ENCODE assay signal across 16 mouse cellular contexts in genomic region chr2:33817663-33818346, GRCm38 (mm10).
DNase-seq lines count a peak whose midpoint lies in the region; ATAC-seq lines count a peak whose summit lies in the region.
"Had no signal": no experiment of that assay in that cellular context is flagged by ENCODE, and none has a peak within 500 bp of the region (broad histone marks: within the 10 kb centered on the region; RNA-seq: fewer than 3 reads in every experiment).

No protein-coding gene starts in this region.

- peaks cover 49% of the 10 kb centered on the region for H3K4me1 ChIP-seq in midbrain, embryonic 13.5 days (replicated peaks)
- peaks cover 10% of the 10 kb centered on the region for H3K4me1 ChIP-seq in midbrain, embryonic 10.5 days
- peaks cover 67% of the 10 kb centered on the region for H3K4me1 ChIP-seq in limb, embryonic 13.5 days
- peaks cover 27% of the 10 kb centered on the region for H3K4me1 ChIP-seq in forebrain, embryonic 12.5 days

- H3K27ac ChIP-seq in midbrain, embryonic 13.5 days, result 0 out of 2 replicates have a peak overlapping the region, but pooled peaks have one; percentile 12
- no peak overlapping the region for H3K27ac ChIP-seq in midbrain, embryonic 10.5 days (replicated peaks)
- peak overlapping the region; percentile 0; the same call in 1 of the 2 replicates for H3K27ac ChIP-seq in limb, embryonic 13.5 days
- no peak overlapping the region; the same call in 1 of the 2 replicates for H3K27ac ChIP-seq in forebrain, embryonic 12.5 days
- H3K27ac ChIP-seq: embryonic facial prominence, embryonic 13.5 days; gastrocnemius, adult 2 months; hindbrain, embryonic 14.5 days had no signal

- ATAC-seq in midbrain, embryonic 13.5 days, result no peak
- ATAC-seq in limb, embryonic 13.5 days (ENCODE audit: low FRiP score, low read depth), result no peak
- ATAC-seq in forebrain, embryonic 12.5 days (ENCODE audit: low FRiP score), result no peak
- ATAC-seq: forebrain, embryonic 14.5 days had no signal

- H3K4me2 ChIP-seq in midbrain, embryonic 13.5 days (replicated peaks), result no peak overlapping the region
- no peak overlapping the region for H3K4me2 ChIP-seq in limb, embryonic 13.5 days (replicated peaks)
- H3K4me2 ChIP-seq in forebrain, embryonic 12.5 days, result no peak overlapping the region
- H3K4me2 ChIP-seq: embryonic facial prominence, embryonic 13.5 days; hindbrain, embryonic 14.5 days; lung, embryonic 14.5 days had no signal

- no peak overlapping the region for H3K4me3 ChIP-seq in midbrain, embryonic 13.5 days (replicated peaks)
- H3K4me3 ChIP-seq in midbrain, embryonic 10.5 days, result no peak overlapping the region
- no peak overlapping the region for H3K4me3 ChIP-seq in limb, embryonic 13.5 days
- no peak overlapping the region for H3K4me3 ChIP-seq in forebrain, embryonic 12.5 days (replicated peaks)
- H3K4me3 ChIP-seq: embryonic facial prominence, embryonic 13.5 days; gastrocnemius, adult 2 months had no signal

- H3K9ac ChIP-seq in midbrain, embryonic 13.5 days (replicated peaks), result no peak overlapping the region; the same call in 1 of the 2 replicates
- H3K9ac ChIP-seq in limb, embryonic 13.5 days, result 0 out of 2 replicates have a peak overlapping the region, but pooled peaks have one; percentile 19
- no peak overlapping the region for H3K9ac ChIP-seq in forebrain, embryonic 12.5 days
- H3K9ac ChIP-seq: embryonic facial prominence, embryonic 13.5 days; hindbrain, embryonic 14.5 days; lung, embryonic 14.5 days had no signal

- no peaks in the 10 kb centered on the region for H3K27me3 ChIP-seq in midbrain, embryonic 13.5 days
- no peaks in the 10 kb centered on the region for H3K27me3 ChIP-seq in midbrain, embryonic 10.5 days (ENCODE audit: low read depth, poor library complexity, severe bottlenecking)
- H3K27me3 ChIP-seq in limb, embryonic 13.5 days, result peaks cover 12% of the 10 kb centered on the region; the same call in 1 of the 2 replicates
- H3K27me3 ChIP-seq in forebrain, embryonic 12.5 days, result peaks cover 29% of the 10 kb centered on the region
- H3K27me3 ChIP-seq: embryonic facial prominence, embryonic 13.5 days had no signal

- H3K36me3 ChIP-seq in midbrain, embryonic 13.5 days, result peaks cover 49% of the 10 kb centered on the region
- H3K36me3 ChIP-seq in midbrain, embryonic 10.5 days, result peaks cover 40% of the 10 kb centered on the region
- H3K36me3 ChIP-seq in limb, embryonic 13.5 days, result peaks cover 39% of the 10 kb centered on the region
- peaks cover 41% of the 10 kb centered on the region for H3K36me3 ChIP-seq in forebrain, embryonic 12.5 days (replicated peaks)

- DNase-seq in cerebellum, adult 18-20 months, result peak; percentile 43 to 45
- no peak for DNase-seq in cerebellum, adult 8-10 months
- no peak for DNase-seq in midbrain, embryonic 10.5 days (ENCODE audit: low spot score)
- peak; percentile 63 for DNase-seq in thymus, postnatal 4 days
- no peak for DNase-seq in right cerebral cortex, postnatal 25 days
- DNase-seq: adrenal gland, postnatal 10 days; gastrocnemius, adult 2 months; kidney, adult 18-20 months; kidney, postnatal 4 days; lung, embryonic 14.5 days had no signal

- H3K9me3 ChIP-seq in midbrain, embryonic 13.5 days, result no peaks in the 10 kb centered on the region
- H3K9me3 ChIP-seq in midbrain, embryonic 10.5 days (replicated peaks), result no peaks in the 10 kb centered on the region
- no peaks in the 10 kb centered on the region for H3K9me3 ChIP-seq in limb, embryonic 13.5 days
- peaks cover 3% of the 10 kb centered on the region; the same call in 1 of the 2 replicates for H3K9me3 ChIP-seq in forebrain, embryonic 12.5 days
- H3K9me3 ChIP-seq: embryonic facial prominence, embryonic 13.5 days had no signal

- WGBS in midbrain, embryonic 13.5 days, result 74% methylated on average over 9 of the region's 9 CpGs
- WGBS in midbrain, embryonic 10.5 days, result 87% methylated on average over 9 of the region's 9 CpGs
- WGBS in limb, embryonic 13.5 days, result 78% methylated on average over 9 of the region's 9 CpGs
- 88% methylated on average over 9 of the region's 9 CpGs for WGBS in forebrain, embryonic 12.5 days

Comparison
In these comparisons a context has a peak if more than half of its experiments do, and no peak if none do; other contexts are left out.
1. DNase-seq: peak in cerebellum, adult 18-20 months (2 of 2) and thymus, postnatal 4 days (single experiment); none in cerebellum, adult 8-10 months (single experiment), midbrain, embryonic 10.5 days (single experiment) and right cerebral cortex, postnatal 25 days (single experiment).
2. H3K27ac ChIP-seq: peak in midbrain, embryonic 13.5 days (single experiment) and limb, embryonic 13.5 days (single experiment); none in midbrain, embryonic 10.5 days (single experiment) and forebrain, embryonic 12.5 days (single experiment).